Mouse (Mus musculus) mouse trophoblast stem cell (cell line): ENCODE measurements around the gene Cadm1.

Experiments
- in situ Hi-C, 2 experiments: fragments of 300-500 bp; cut with MseI, MboI; formaldehyde crosslinking; loops; 2 replicates in 1 of 2; 3 replicates in 1 of 2; pipeline ENCODE4 v1.15.1; 2025

Gene Cadm1

GRCm38 (mm10) chr9:47669206-47669605 is 139.2 kb downstream of the Cadm1 start:
- in situ Hi-C loops: no loop called here

GRCm38 (mm10) chr9:47671617-47672016 is 141.6 kb downstream of the Cadm1 start:
- in situ Hi-C loops: no loop called here

GRCm38 (mm10) chr9:47674766-47675713 is 145.1 kb downstream of the Cadm1 start:
- in situ Hi-C loops: no loop called here

GRCm38 (mm10) chr9:47686881-47687280 is 156.9 kb downstream of the Cadm1 start:
- in situ Hi-C loops: no loop called here

- in situ Hi-C loops: no loop called here
These were observed 157.6 kb downstream of the Cadm1 start for GRCm38 (mm10) chr9:47687604-47688003.

- in situ Hi-C loops: no loop called here
These were observed 158.3 kb downstream of the Cadm1 start for GRCm38 (mm10) chr9:47688297-47688696.

GRCm38 (mm10) chr9:47692911-47693310 is 162.9 kb downstream of the Cadm1 start:
- in situ Hi-C loops: no loop called here

GRCm38 (mm10) chr9:47699026-47699425 is 169.1 kb downstream of the Cadm1 start:
- in situ Hi-C loops: no loop called here

- in situ Hi-C loops: loop anchor here (5.0 to 25.0 kb wide), 4 partner anchors 165 to 575 kb away; partner anchors contain the start of gene Cadm1 (in 2 of the 2)
These were observed 170.0 kb downstream of the Cadm1 start for GRCm38 (mm10) chr9:47700021-47700420.

- in situ Hi-C loops: loop anchor here (5.0 to 25.0 kb wide), 4 partner anchors 168 to 578 kb away; partner anchors contain the start of gene Cadm1 (in 2 of the 2)
These were observed 173.3 kb downstream of the Cadm1 start for GRCm38 (mm10) chr9:47703026-47703876.

GRCm38 (mm10) chr9:47706341-47706740 is 176.4 kb downstream of the Cadm1 start:
- in situ Hi-C loops: loop anchor here (10.0 to 25.0 kb wide), 3 partner anchors 172 to 582 kb away; partner anchors contain the start of gene Cadm1 (in 1 of the 2)

- in situ Hi-C loops: loop anchor here (10.0 to 25.0 kb wide), 3 partner anchors 173 to 583 kb away; partner anchors contain the start of gene Cadm1 (in 1 of the 2)
These were observed 177.4 kb downstream of the Cadm1 start for GRCm38 (mm10) chr9:47707326-47707725.

- in situ Hi-C loops: loop anchor here (10.0 to 25.0 kb wide), 3 partner anchors 173 to 583 kb away; partner anchors contain the start of gene Cadm1 (in 1 of the 2)
These were observed 178.3 kb downstream of the Cadm1 start for GRCm38 (mm10) chr9:47708299-47708698.

- in situ Hi-C loops: loop anchor here in 1 of 2 experiments (25.0 kb wide), 1 partner anchor 574 kb away; no protein-coding TSS in a partner anchor
These were observed 181.0 kb downstream of the Cadm1 start for GRCm38 (mm10) chr9:47710946-47711345.

GRCm38 (mm10) chr9:47714541-47714940 is 184.6 kb downstream of the Cadm1 start:
- in situ Hi-C loops: loop anchor here in 1 of 2 experiments (25.0 kb wide), 1 partner anchor 577 kb away; no protein-coding TSS in a partner anchor

GRCm38 (mm10) chr9:47715415-47715814 is 185.4 kb downstream of the Cadm1 start:
- in situ Hi-C loops: loop anchor here in 1 of 2 experiments (25.0 kb wide), 1 partner anchor 578 kb away; no protein-coding TSS in a partner anchor

- in situ Hi-C loops: loop anchor here in 1 of 2 experiments (25.0 kb wide), 1 partner anchor 580 kb away; no protein-coding TSS in a partner anchor
These were observed 186.9 kb downstream of the Cadm1 start for GRCm38 (mm10) chr9:47716883-47717282.

GRCm38 (mm10) chr9:47727611-47728010 is 197.6 kb downstream of the Cadm1 start:
- in situ Hi-C loops: no loop called here

GRCm38 (mm10) chr9:47728852-47729251 is 198.9 kb downstream of the Cadm1 start:
- in situ Hi-C loops: no loop called here

GRCm38 (mm10) chr9:47730247-47730646 is 200.3 kb downstream of the Cadm1 start:
- in situ Hi-C loops: no loop called here

GRCm38 (mm10) chr9:47733780-47734451 is 203.9 kb downstream of the Cadm1 start:
- in situ Hi-C loops: no loop called here
